Mouse (Mus musculus): ENCODE results near the gene Snx15. TPM values are rescaled to one million over a fixed set of nuclear protein-coding genes. Genes with fewer than 3 reads are reported as not detected.

The Snx15 gene
- total RNA-seq, 2 experiments from 2014 or later: 12.0 to 14.6 TPM

DNA sequence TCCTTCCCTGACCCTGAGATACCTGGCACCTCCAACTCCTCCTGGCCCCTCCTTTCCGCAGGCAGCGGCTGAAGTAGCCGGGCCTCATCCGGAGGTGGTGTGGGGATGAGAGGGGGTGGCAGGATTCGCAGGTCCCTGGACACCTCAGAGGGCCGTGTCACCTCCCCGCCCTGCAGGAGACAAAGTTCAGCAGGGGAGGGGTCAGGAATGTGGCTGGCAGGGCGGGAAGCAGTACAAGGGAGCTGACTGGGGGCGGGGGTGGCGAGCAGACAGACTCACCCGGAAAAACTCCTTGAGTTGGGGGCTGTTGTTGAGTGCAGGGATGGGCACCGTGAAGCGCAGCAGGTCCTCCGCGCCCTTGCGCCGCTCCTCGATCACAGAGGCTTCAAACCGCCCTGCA lies 6.3 kb downstream of the Snx15 start:
- DNase-seq: no peak

DNA sequence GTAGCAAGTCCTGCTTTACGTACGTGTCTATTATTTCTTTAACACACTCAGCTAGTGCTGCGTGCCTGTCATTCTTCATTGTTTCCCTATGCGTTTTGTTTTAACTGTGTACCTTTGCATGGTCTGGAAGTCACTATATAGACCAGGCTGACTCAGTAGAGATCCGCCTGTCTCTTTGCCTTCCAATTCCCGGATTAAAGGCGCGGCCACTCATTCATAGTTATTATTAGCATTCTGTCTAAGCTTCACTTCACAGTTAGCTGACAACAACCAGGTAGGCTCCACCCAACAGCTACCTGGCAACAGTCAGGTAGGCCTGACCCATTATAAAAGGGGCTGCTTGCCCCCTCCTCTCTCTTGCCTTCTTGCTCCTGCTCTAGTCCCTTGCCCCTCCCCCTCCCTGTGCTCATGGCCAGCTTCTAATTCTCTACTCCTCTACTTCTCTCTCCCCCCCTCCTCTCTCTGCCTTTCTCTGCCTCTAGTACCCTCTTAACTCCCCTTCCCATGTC lies 9.4 kb downstream of the Snx15 start:
- no peak for DNase-seq

DNA sequence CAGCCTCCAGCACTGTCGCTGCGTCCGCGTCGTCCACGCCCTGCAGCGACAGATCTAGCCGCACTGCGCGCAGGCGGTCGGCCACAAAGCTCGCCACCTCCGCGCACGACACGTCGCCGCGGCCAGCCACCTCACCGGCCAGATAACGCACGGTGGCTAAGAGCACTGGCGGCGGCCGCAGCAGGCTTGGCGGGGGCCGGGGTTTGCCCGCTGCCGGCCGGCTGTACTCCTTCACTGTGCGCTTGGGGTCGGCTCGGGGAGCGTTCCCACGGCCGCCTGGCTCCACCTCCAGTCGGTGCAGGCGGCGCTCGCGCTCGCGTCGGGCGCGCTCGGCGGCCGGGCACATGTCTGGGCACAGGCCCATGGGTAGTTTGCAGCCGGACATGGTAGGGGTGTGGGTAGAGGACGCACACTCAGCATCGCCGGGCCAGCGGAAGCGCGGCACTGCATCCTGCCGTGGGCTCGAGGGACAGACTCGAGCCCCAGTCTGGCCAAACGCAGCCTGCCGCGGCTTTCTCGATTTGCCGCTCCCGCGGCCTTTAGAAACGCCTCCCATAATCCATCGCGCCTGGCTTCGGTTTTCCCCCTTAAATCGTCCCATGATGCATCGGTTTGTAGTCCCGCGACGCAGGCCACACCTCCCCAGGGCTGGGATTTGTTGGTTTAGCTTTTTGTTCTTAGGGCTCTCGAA lies 10.0 kb downstream of the Snx15 start, which contains the start of gene Sac3d1:
Gene Sac3d1 (minus strand): TSS at position 665 of the 691 bp plus-strand sequence.
- peak; percentile 83 for DNase-seq

DNA sequence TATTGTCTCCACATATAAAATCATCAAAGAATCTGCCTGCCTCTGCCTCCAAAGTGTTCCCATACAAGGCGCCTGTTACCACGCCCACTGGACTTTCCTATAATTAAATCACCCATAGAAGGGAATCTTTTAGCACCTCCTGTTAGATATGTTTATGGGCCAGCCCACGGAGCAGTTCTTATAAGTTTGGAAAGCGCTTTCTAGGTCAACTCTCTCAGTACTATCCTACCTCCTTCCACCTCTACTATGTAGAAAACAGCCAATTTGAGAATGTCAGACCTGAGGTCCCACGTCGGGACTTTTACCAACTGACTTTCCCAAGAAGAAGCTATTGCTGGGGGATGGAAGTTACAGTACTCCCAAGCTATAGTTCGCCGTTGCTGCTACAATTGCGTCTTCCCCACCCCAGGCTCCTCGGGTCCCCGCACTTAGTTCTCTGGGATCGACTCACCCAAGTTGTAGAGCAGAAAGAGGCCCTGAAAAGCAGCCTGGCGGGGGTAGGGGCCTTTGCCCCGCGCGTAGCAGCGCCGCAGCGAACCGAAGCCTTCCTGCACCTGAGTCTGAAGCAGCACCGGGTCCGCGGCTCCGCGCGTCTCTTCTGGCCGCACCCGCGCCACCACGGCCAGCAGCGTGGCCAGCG lies 10.6 kb downstream of the Snx15 start:
- no peak for DNase-seq

DNA sequence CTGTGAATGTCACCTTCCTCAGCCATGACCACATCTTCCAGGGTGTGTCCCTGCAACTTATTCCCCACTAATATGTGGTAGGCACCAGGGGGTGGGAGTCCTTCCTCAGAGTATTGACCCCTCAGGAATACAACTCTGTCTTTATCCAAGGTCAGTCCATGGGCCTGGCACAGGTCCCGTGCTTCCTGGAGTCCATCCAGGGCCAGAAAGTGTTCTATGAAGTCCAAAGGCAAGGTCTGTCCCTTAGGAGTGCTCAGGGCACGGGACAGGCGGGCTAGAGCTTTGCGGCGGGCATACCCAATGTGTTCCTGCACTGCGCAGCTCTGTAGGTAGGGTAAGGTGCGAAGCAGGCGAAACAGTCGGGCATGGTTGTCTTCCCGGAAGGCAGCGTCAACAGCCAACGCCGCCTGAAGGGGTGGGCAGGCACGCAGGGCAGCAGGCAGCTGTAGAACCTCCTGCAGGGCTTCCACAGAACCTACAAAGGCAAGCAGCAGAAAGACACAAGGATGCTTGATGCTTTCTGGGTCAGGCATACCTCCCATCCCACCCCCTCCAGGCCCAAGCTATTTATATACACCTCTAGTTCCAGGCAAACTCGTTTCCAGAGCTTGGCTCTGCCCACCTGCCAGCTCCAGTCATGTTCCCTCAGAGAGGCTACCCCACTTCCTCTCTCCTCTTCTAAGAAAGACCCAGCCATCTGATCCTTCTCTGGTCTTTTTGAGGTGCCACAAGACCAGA lies 11.8 kb downstream of the Snx15 start:
- no peak for DNase-seq

DNA sequence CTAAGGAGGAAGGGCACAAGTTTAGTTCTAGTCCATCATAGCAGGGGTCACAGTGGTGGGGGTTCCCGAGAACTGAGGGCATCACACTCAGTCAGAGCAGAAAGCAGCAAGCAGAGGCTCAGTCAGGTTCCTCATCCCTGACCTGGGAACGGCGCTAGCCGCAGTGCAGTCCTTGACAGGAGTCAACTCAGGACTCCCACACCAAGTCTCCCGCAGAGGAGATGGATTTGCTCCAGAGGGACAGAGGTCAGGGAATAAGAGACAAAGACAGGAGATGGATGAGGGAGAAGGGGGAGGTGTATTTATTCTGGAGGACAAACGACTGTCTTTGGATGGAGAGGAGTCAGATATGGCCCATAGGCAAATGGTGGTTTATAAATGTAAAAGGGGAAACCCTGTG lies 15.0 kb downstream of the Snx15 start:
- no peak for DNase-seq

DNA sequence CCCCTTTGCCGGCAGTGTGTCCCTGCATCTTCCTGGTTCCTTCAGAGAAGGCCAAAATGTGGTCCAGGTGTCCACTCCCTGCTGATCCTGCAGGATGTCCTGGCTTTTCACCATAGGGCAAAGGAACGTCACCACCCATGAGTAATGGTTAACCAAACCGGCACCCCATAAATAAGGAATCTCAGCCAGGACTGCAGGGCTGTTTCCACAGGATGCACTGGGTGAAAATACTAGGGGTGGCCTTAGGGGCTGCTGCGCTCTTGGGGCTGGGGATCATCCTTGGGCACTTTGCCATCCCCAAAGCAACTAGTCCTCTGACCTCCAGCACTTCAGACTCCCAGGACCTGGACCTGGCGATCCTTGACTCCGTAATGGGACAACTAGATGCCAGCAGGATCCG lies 22.5 kb downstream of the Snx15 start, which contains the start of gene Naaladl1:
Gene Naaladl1 (plus strand): TSS at position 197 of the 400 bp plus-strand sequence.
- no peak for DNase-seq

DNA sequence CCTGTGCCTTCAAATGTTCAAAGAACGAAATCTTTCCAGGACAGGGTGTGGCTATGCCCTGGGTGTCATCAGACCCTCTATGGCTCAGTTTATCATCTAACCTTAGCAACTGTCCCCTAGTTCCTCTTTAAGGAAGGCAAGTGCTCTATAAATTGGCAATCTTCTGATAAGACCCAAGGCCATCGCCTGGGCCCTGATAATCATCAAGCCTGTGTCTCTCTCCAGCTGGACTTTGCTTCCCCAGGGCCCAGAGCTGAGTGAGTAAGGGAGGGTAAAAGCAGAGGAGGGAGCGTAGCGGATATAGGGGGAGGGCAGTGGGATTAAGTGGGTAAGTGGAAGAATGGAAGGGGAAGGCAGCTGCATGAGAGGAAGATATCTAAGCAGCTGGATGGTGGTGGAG lies 23.6 kb downstream of the Snx15 start:
- DNase-seq: no peak

DNA sequence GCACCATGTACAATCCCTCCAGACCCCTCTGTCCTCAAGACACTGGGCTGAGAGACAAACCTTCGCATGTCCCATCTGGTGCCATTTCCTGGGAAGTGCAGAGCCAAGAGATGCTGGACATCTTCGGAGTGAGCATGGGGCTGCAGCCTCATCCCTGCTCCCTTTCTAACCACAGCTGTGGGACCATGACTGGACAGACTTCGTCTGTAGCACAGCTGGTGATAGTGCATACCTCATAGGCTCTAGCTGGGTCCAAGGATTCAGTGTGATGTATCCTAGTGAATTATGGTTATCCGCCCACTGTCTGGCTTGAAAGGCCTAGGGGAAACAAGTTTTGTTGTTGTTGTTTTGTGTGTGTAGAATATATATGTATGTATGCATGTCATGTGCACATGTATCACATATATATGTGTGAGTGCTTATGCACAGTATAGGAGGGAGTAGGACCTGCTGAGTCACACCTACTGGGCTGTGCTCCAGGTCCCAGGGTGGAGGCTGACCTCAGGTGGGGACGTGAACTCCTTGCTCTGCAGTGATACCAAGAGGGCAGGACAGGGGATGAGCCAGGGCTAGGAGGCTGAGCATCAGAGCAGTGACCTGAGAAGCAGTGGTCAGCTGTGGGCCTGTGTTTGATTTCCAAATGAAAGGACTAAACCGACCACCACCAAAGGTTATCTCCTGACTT lies 25.8 kb downstream of the Snx15 start:
- DNase-seq: no peak

DNA sequence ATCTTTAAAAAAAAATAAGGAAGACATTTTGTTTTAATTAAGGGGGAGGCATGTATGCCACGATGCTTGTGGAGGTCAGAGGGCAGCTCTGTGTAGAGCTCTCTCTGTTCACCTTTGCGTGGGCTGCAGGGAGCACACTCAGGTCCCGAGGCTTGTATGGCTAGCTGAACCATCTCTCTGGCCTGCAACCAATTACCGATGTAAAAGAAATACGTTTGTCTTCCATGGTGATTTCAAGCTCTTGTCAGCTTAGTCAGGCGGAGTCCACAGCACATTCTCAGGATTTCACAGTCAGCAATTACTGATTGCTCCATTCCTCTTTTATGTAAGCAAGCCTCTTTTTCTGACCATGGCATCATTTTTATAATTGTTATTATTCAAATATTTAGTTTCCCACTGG lies 26.9 kb downstream of the Snx15 start:
- no peak for DNase-seq

DNA sequence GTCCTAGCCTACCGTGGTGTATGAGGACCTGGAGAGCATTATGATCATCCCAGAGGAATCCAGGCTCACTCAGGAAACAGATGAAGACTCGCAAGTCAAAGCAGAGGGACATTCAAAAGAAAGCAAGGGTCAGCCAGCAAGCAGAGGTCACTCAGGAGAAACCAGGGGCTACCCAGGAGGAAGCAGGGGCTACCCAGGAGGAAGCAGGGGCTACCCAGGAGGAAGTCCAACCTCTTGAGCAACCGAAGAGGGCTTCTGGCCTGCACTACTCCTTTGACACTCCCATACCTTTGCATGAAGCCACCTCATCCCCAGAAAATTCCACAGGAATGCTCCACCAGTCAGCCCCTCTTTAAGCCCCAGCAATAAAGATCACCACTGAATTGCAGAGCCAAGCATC lies 30.3 kb downstream of the Snx15 start:
- DNase-seq: no peak

DNA sequence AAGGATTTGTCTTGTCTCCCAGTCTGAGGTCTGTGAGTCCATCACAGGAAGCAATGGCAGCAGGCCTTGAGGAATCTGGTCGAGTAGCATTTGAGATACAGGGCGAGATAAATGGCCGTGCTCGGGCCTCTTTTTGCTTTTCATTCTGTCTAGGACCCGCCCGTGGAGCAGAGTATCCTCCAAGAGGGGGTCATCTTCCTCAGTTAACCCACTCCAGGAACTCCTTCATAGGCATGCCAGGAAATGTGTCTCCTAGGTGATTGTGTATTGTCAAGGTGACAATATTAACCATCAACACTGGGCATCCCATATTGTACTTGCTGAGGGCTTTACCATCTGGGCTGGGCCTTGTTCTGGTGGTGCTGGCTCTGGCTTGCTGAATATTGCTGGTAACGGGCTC lies 34.0 kb downstream of the Snx15 start, which contains the start of gene AC131692.1:
Gene AC131692.1 (plus strand): TSS at position 301 of the 400 bp plus-strand sequence.
- no peak for DNase-seq

DNA sequence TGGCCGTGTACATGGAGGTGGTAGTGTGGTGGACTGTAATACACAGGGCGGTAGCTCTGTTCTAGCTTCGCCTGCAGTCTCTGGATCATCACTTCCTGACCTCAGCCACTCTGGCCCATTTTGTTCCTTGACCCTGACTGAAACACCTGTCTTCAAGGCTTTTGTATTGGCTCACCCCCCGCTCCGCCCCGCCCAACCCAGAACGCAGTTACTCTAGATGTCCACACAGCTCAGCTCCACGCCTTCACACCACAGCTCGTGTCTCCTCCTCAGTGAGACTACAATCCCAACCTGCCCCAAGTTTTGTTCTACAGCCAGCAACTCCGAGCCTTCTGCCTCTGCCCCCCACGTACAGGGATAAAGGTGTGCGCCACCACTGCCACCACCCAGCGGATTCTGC lies 39.3 kb downstream of the Snx15 start:
- DNase-seq: no peak

DNA sequence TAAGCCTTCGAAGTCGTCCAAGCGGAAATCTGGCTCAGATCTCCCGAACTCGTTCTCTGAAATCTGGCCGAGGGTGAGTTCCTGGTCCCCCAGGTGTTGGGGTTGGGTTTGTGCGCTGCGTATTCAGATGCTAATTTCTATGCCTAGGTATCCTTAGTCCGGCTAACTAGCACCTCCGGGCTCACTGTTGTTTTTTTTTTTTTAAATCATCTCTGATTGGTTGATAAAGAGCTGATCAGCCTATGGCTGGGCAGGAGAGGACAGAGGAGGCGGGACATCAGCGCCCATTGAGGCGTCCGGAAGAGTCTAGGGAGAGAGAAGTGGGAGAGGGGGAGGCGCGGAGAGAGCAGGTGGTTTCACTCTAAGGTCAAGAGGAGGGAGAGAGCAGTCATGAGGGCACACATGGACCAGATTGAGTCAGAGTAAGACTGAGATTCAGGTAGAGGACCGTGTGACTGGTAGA lies 42.7 kb downstream of the Snx15 start:
- DNase-seq: no peak

DNA sequence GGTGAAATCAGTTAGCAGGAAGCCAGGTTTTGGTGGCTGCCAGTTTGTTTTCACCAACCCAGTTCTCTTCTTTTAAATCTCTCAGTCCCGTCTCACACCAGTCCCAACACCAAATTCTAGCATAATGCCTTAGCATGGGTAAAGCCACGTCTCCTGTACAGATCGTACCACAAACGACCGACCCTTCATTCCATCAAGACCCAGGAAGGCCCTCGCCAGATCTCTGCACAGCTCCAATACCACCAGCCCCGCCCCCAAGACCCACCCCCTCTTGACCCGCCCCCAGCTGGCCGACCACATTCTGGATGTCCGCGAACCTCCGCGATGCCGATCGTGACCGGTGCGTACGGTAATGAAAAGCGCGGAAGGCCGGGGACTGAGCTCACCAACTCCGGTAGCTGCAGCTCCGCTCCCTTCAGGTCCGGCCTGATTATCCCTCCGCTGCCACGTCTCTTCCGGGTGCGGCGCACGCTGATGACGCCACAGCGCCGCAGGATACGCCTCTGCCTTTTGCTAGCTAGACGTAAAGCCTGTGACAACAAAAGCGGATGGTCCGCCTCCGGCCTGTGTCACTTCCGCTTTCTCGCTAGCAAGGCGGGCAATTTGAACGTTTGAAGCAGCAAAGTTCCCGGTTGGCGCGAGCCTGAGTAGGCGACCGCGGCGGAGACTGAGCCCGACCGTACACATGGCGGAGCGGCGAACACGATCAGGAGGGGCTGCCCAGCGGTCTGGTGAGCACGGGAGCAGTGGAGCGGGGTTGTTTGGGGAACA lies 43.4 kb downstream of the Snx15 start, which contains the start of the genes Zfpl1 and Cdca5:
Gene Zfpl1 (minus strand): TSS at position 479 of the 771 bp plus-strand sequence.
Gene Cdca5 (plus strand): TSS at position 506 of the 771 bp plus-strand sequence.
- DNase-seq: peak; percentile 92

DNA sequence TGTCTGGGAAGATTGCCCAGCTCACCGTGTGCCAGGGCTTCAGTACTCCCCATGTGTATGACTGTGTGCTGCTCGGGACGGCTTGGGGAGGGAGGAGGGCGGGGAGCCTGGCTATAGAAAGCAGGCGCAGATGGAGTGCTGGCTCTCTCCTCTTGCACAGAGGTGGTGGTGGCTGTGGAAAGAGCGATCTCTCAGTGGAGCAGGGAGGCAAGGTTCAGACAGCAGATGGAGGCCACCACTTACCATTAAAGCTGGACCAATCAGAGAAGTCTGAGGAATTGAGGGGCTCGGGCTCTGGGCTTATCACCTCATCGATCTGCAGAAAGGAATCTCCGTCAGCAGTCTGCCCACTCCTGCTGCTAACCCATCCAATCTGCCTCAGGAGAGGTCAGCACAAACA lies 45.9 kb downstream of the Snx15 start, which contains the start of gene Gm28374:
Gene Gm28374 (minus strand): TSS at position 101 of the 400 bp plus-strand sequence.
- DNase-seq: no peak

DNA sequence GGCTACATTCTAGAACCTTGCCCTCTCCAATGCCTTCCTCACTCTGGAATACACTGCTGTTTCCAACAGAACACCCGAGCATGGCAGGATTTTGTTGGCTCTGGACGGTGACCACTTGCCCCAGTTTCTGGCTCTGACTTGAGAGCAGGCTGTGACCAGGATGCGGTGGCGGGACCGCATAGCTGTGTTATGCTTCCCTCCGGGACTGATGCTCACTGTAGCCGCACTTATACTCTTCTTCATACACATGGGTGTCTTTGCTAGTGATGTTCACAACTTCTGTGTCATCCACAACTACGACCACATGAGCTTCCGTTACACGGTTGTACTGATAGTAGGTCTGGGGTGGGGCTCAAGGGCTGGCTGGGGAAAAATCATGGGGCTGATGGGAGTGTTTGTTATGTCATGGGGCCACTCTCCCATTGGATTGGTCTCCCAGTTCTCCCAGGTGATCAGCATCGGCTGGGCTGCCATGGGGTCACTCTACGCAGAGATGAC lies 48.1 kb downstream of the Snx15 start, which contains the start of gene Tmem262:
Gene Tmem262 (plus strand): TSS at position 51 of the 498 bp plus-strand sequence.
- no peak for DNase-seq

DNA sequence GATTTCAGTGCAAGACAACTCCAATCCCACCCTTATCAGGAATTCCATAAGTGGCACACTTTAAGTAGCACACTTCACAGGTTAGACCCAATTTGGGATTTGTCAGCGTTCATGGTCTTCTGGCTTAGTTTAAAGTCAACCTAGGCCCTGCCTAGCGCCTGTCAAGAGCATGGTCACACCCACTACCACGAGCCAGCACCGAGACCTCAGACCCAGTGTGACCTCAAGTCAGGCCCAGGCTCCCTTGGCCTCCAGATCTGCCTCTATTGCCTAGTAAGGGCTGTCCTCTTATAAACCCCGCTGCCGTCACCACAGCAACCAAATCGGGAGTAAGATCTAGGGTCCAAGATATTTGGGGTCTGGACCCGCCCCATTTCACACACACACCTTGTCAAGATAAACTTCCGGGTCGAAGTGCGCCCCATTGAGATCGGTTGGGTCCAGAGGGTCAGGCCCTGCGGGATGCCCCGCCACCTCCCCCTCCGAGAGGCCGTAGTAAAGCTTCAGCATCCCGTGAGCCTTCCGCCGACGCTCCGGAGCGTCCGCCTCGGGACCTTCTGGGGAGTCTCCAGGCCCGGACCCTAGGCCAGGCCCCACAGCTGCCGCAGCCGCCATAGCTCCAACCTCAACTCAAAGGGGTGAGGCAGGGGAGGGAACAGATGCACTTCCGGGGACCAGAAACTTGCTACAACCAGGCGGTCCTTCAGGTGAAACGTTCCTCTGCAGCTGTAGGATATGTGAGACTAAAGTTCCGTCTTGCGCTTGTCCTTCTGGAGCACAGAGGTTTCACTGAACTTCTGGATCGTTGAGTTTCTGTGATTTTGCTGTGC lies 51.3 kb downstream of the Snx15 start, which contains the start of gene Vps51:
Gene Vps51 (minus strand): TSS at position 668 of the 830 bp plus-strand sequence.
- peak; percentile 66 for DNase-seq

DNA sequence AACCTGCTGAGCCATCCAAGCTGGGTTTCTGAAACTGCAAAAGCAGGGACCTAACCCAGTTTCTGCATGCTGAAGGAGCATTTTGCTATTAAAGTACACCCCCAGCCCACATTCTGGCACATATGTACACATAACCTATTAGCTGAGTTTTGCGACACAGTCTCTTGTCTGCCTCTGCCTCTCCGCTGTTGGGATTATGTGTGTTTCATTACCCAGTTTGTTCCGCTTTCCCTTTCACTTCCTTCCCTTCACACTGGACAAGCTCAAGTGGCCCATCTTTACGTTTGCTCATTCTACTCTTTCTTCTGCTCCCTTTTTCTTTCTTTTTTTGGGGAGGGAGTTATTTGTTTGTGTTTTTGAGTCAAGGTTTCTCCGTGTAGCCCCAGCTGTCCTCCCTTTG lies 54.2 kb downstream of the Snx15 start:
- DNase-seq: no peak

DNA sequence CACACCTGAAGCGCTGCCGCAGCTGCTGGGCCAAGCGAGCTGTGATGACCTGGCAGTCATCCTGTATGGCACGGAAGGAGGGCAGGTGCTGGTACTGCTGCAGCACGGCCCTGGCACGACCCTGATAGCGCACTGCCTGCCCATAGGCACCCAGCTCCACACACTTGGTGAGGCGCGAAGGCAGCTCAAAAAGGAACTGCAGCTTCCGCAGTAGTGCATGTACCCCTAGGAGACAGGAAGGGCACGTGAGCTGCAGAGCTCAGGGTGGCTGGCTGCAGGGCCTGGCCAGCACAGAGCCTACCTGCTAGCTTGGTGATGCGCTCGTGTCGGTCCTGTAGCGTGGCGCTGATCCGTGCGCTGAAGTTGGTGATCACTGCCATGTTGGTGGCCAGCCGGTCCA lies 56.8 kb downstream of the Snx15 start:
- no peak for DNase-seq
